9 mouse cellular contexts compared by ENCODE assay signal in genomic region chr11:23271770-23272724, GRCm38 (mm10). TPM values are rescaled to one million over a fixed set of nuclear protein-coding genes. Genes with fewer than 3 reads are reported as not detected.
A peak's percentile ranks its signal among the peaks of the same experiment; 100 is the strongest.
DNase-seq lines count a peak whose midpoint lies in the region; ATAC-seq lines count a peak whose summit lies in the region.
"Had no signal": no experiment of that assay in that cellular context is flagged by ENCODE, and none has a peak within 500 bp of the region (broad histone marks: within the 10 kb centered on the region; RNA-seq: fewer than 3 reads in every experiment).

No protein-coding gene starts in this region.

- DNase-seq in embryonic facial prominence, embryonic 11.5 days (ENCODE audit: low spot score), result peak; percentile 58
- no peak for DNase-seq in embryonic facial prominence, embryonic 10.5 days (ENCODE audit: low spot score)
- DNase-seq in cerebellum, adult 8-10 months, result peak; percentile 42
- peak; percentile 79 for DNase-seq in induced T-regulatory cell, adult 2 months (ENCODE audit: low read depth)
- DNase-seq in gastrocnemius, adult 8-10 months (ENCODE audit: low spot score in 2 of 2), result no peak

- H3K9me3 ChIP-seq in embryonic facial prominence, embryonic 11.5 days (replicated peaks; ENCODE audit: control insufficient read depth, low read length), result no peaks in the 10 kb centered on the region
- no peaks in the 10 kb centered on the region for H3K9me3 ChIP-seq in embryonic facial prominence, embryonic 10.5 days
- no peaks in the 10 kb centered on the region for H3K9me3 ChIP-seq in neural tube, embryonic 12.5 days
- no peaks in the 10 kb centered on the region for H3K9me3 ChIP-seq in neural tube, embryonic 15.5 days (replicated peaks)
- no peaks in the 10 kb centered on the region for H3K9me3 ChIP-seq in midbrain, embryonic 15.5 days
- H3K9me3 ChIP-seq: G1E had no signal

- H3K4me1 ChIP-seq in embryonic facial prominence, embryonic 11.5 days (ENCODE audit: control insufficient read depth, insufficient read depth, low read length), result no peaks in the 10 kb centered on the region
- no peaks in the 10 kb centered on the region for H3K4me1 ChIP-seq in embryonic facial prominence, embryonic 10.5 days
- H3K4me1 ChIP-seq in neural tube, embryonic 12.5 days, result no peaks in the 10 kb centered on the region
- H3K4me1 ChIP-seq in neural tube, embryonic 15.5 days, result no peaks in the 10 kb centered on the region
- no peaks in the 10 kb centered on the region for H3K4me1 ChIP-seq in midbrain, embryonic 15.5 days

- no peak for ATAC-seq in embryonic facial prominence, embryonic 11.5 days (replicated peaks; ENCODE audit: insufficient number of reproducible peaks, low FRiP score, low TSS enrichment, low read depth)
- ATAC-seq in neural tube, embryonic 12.5 days (ENCODE audit: low FRiP score, low read depth), result 0 out of 2 replicates have a peak, but pooled peaks have one; percentile 25
- ATAC-seq in neural tube, embryonic 15.5 days (ENCODE audit: low FRiP score), result no peak
- ATAC-seq in midbrain, embryonic 15.5 days (replicated peaks), result peak; percentile 75

- H3K36me3 ChIP-seq in embryonic facial prominence, embryonic 11.5 days (replicated peaks; ENCODE audit: control insufficient read depth, insufficient read depth, low read depth, low read length), result peaks cover 2% of the 10 kb centered on the region
- peaks cover 98% of the 10 kb centered on the region for H3K36me3 ChIP-seq in embryonic facial prominence, embryonic 10.5 days (replicated peaks)
- H3K36me3 ChIP-seq in neural tube, embryonic 12.5 days, result peaks cover 59% of the 10 kb centered on the region
- peaks cover 36% of the 10 kb centered on the region for H3K36me3 ChIP-seq in neural tube, embryonic 15.5 days
- peaks cover 31% of the 10 kb centered on the region for H3K36me3 ChIP-seq in midbrain, embryonic 15.5 days (replicated peaks)

- no peak overlapping the region for H3K4me3 ChIP-seq in embryonic facial prominence, embryonic 11.5 days (ENCODE audit: low read depth, low read length)
- H3K4me3 ChIP-seq in embryonic facial prominence, embryonic 10.5 days, result no peak overlapping the region
- H3K4me3 ChIP-seq in neural tube, embryonic 12.5 days, result no peak overlapping the region
- no peak overlapping the region for H3K4me3 ChIP-seq in neural tube, embryonic 15.5 days (replicated peaks)
- H3K4me3 ChIP-seq in midbrain, embryonic 15.5 days, result no peak overlapping the region

- no peak overlapping the region for H3K4me2 ChIP-seq in embryonic facial prominence, embryonic 11.5 days (ENCODE audit: low read depth, low read length)
- H3K4me2 ChIP-seq in neural tube, embryonic 12.5 days (replicated peaks), result no peak overlapping the region
- no peak overlapping the region for H3K4me2 ChIP-seq in neural tube, embryonic 15.5 days
- no peak overlapping the region for H3K4me2 ChIP-seq in midbrain, embryonic 15.5 days

- 85% methylated on average over 4 of the region's 4 CpGs for WGBS in embryonic facial prominence, embryonic 11.5 days
- WGBS in embryonic facial prominence, embryonic 10.5 days, result 85% methylated on average over 4 of the region's 4 CpGs
- 84% methylated on average over 4 of the region's 4 CpGs for WGBS in neural tube, embryonic 12.5 days
- WGBS in neural tube, embryonic 15.5 days, result 82% methylated on average over 4 of the region's 4 CpGs
- 73% methylated on average over 4 of the region's 4 CpGs for WGBS in midbrain, embryonic 15.5 days

- H3K9ac ChIP-seq in embryonic facial prominence, embryonic 11.5 days (replicated peaks; ENCODE audit: low read length), result no peak overlapping the region
- H3K9ac ChIP-seq in neural tube, embryonic 12.5 days, result no peak overlapping the region
- no peak overlapping the region for H3K9ac ChIP-seq in neural tube, embryonic 15.5 days (replicated peaks)
- no peak overlapping the region for H3K9ac ChIP-seq in midbrain, embryonic 15.5 days

- no peaks in the 10 kb centered on the region for H3K27me3 ChIP-seq in embryonic facial prominence, embryonic 11.5 days (ENCODE audit: control insufficient read depth, insufficient read depth, low read length)
- H3K27me3 ChIP-seq in embryonic facial prominence, embryonic 10.5 days (replicated peaks; ENCODE audit: low read depth, poor library complexity, severe bottlenecking), result no peaks in the 10 kb centered on the region
- H3K27me3 ChIP-seq in neural tube, embryonic 12.5 days (replicated peaks), result no peaks in the 10 kb centered on the region
- no peaks in the 10 kb centered on the region for H3K27me3 ChIP-seq in neural tube, embryonic 15.5 days (replicated peaks)
- H3K27me3 ChIP-seq in midbrain, embryonic 15.5 days (replicated peaks), result no peaks in the 10 kb centered on the region

- no peak overlapping the region for H3K27ac ChIP-seq in embryonic facial prominence, embryonic 11.5 days (replicated peaks; ENCODE audit: low read depth, low read length)
- no peak overlapping the region for H3K27ac ChIP-seq in embryonic facial prominence, embryonic 10.5 days (replicated peaks)
- H3K27ac ChIP-seq in neural tube, embryonic 12.5 days, result no peak overlapping the region
- H3K27ac ChIP-seq in neural tube, embryonic 15.5 days (replicated peaks), result no peak overlapping the region
- H3K27ac ChIP-seq in midbrain, embryonic 15.5 days, result no peak overlapping the region

RNA-seq across cellular contexts. Expression of gene Xpo1, which starts 16.2 kb away (rescaled TPM):
- polyA plus RNA-seq in embryonic facial prominence, embryonic 11.5 days (2014; fragmentation: Nextera tagmentation; extraction: Ambion mirVana), result 181 and 214 TPM in 2 replicates
- polyA plus RNA-seq in embryonic facial prominence, embryonic 10.5 days (2016; fragmentation: Nextera tagmentation; extraction: Ambion mirVana), result 139 and 141 TPM in 2 replicates
- polyA plus RNA-seq in neural tube, embryonic 12.5 days (2016; fragmentation: Nextera tagmentation; extraction: Ambion mirVana), result 125 and 134 TPM in 2 replicates
- polyA plus RNA-seq in neural tube, embryonic 15.5 days (2015; fragmentation: Nextera tagmentation; extraction: Ambion mirVana), result 61.6 and 63.7 TPM in 2 replicates
- polyA plus RNA-seq in midbrain, embryonic 15.5 days (2015; fragmentation: Nextera tagmentation; extraction: Ambion mirVana), result 72.9 and 77.7 TPM in 2 replicates
- 10 to 100 TPM; 20.9 to 31.6 (median 24.3) TPM for total RNA-seq in gastrocnemius, adult 8-10 months (2022)

RNA-seq across cellular contexts. Expression of gene Usp34, which starts 34.6 kb away (rescaled TPM):
- 37.7 and 40.4 TPM in 2 replicates for polyA plus RNA-seq in embryonic facial prominence, embryonic 11.5 days (2014; fragmentation: Nextera tagmentation; extraction: Ambion mirVana)
- polyA plus RNA-seq in embryonic facial prominence, embryonic 10.5 days (2016; fragmentation: Nextera tagmentation; extraction: Ambion mirVana), result 25.2 and 26.6 TPM in 2 replicates
- 26.5 and 28.5 TPM in 2 replicates for polyA plus RNA-seq in neural tube, embryonic 12.5 days (2016; fragmentation: Nextera tagmentation; extraction: Ambion mirVana)
- polyA plus RNA-seq in neural tube, embryonic 15.5 days (2015; fragmentation: Nextera tagmentation; extraction: Ambion mirVana), result 25.2 and 26.3 TPM in 2 replicates
- 29.0 and 32.6 TPM in 2 replicates for polyA plus RNA-seq in midbrain, embryonic 15.5 days (2015; fragmentation: Nextera tagmentation; extraction: Ambion mirVana)
- 10 to 100 TPM; 37.3 to 53.5 (median 43.3) TPM for total RNA-seq in gastrocnemius, adult 8-10 months (2022)

Comparison
In these comparisons a context has a peak if more than half of its experiments do, and no peak if none do; other contexts are left out.
1. ATAC-seq: peak in neural tube, embryonic 12.5 days (single experiment) and midbrain, embryonic 15.5 days (single experiment); none in embryonic facial prominence, embryonic 11.5 days (single experiment) and neural tube, embryonic 15.5 days (single experiment).
2. DNase-seq: peak in embryonic facial prominence, embryonic 11.5 days (single experiment), cerebellum, adult 8-10 months (single experiment) and induced T-regulatory cell, adult 2 months (single experiment); none in embryonic facial prominence, embryonic 10.5 days (single experiment) and gastrocnemius, adult 8-10 months (0 of 2).